Mouse (Mus musculus): ENCODE measurements around the gene Slc13a4.

Gene Slc13a4

GRCm38 (mm10) chr6:35257626-35258190 lies 50.2 kb downstream of the Slc13a4 start:
- DNase-seq (ENCODE audit: low spot score in 2 of 2), result no peak

- DNase-seq (ENCODE audit: low spot score in 2 of 2), result no peak
Observed at GRCm38 (mm10) chr6:35256691-35257090, 51.2 kb downstream of the Slc13a4 start.

GRCm38 (mm10) chr6:35255017-35255416 lies 52.9 kb downstream of the Slc13a4 start:
- DNase-seq (ENCODE audit: low spot score in 2 of 2), result no peak

- no peak for DNase-seq (ENCODE audit: low spot score in 2 of 2)
Observed at GRCm38 (mm10) chr6:35254136-35254904, 53.6 kb downstream of the Slc13a4 start.

GRCm38 (mm10) chr6:35253474-35253873 lies 54.5 kb downstream of the Slc13a4 start:
- no peak for DNase-seq (ENCODE audit: low spot score in 2 of 2)

- DNase-seq (ENCODE audit: low spot score in 2 of 2), result peak; percentile 84 to 86
Observed at GRCm38 (mm10) chr6:35252477-35253346, 55.2 kb downstream of the Slc13a4 start.

- no peak for DNase-seq (ENCODE audit: low spot score in 2 of 2)
Observed at GRCm38 (mm10) chr6:35251807-35252476, 56.0 kb downstream of the Slc13a4 start.

GRCm38 (mm10) chr6:35245086-35245485 lies 62.8 kb downstream of the Slc13a4 start:
- DNase-seq (ENCODE audit: low spot score in 2 of 2), result no peak

GRCm38 (mm10) chr6:35243989-35244388 lies 63.9 kb downstream of the Slc13a4 start:
- DNase-seq (ENCODE audit: low spot score in 2 of 2), result no peak

- no peak for DNase-seq (ENCODE audit: low spot score in 2 of 2)
Observed at GRCm38 (mm10) chr6:35243252-35243651, 64.7 kb downstream of the Slc13a4 start.

- DNase-seq (ENCODE audit: low spot score in 2 of 2), result no peak
Observed at GRCm38 (mm10) chr6:35236108-35236785, 71.7 kb downstream of the Slc13a4 start.

GRCm38 (mm10) chr6:35229415-35229814 lies 78.5 kb downstream of the Slc13a4 start:
- DNase-seq (ENCODE audit: low spot score in 2 of 2), result no peak

GRCm38 (mm10) chr6:35225696-35226095 lies 82.2 kb downstream of the Slc13a4 start:
- no peak for DNase-seq (ENCODE audit: low spot score in 2 of 2)
